Mouse (Mus musculus): Measurements from ENCODE around the gene Gyg.
"Not testable (repeated sequence)": the region's sequence is repeated elsewhere in the genome, so short reads cannot be mapped to it uniquely, and the experiment has no call there.

The Gyg gene

DNA sequence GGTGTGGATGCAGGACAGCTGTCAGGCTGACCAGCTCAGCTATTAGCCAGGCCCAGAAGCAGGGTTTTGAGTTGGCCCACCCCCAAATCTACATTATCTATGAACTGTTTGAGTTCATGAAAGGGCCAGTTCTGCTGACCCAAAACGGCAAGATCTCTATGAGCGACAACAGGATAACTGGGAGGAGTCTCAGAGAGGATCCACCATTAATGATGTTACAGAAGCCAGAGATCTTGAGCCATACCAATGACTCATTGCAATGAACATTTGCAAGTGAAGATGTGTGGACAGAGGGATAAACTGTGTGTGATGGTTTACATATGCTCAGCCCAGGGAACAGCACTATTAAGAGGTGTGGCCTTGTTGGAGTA lies 23.8 kb downstream of the Gyg start:
- DNase-seq (ENCODE audit: low read depth, low spot score) = no peak

DNA sequence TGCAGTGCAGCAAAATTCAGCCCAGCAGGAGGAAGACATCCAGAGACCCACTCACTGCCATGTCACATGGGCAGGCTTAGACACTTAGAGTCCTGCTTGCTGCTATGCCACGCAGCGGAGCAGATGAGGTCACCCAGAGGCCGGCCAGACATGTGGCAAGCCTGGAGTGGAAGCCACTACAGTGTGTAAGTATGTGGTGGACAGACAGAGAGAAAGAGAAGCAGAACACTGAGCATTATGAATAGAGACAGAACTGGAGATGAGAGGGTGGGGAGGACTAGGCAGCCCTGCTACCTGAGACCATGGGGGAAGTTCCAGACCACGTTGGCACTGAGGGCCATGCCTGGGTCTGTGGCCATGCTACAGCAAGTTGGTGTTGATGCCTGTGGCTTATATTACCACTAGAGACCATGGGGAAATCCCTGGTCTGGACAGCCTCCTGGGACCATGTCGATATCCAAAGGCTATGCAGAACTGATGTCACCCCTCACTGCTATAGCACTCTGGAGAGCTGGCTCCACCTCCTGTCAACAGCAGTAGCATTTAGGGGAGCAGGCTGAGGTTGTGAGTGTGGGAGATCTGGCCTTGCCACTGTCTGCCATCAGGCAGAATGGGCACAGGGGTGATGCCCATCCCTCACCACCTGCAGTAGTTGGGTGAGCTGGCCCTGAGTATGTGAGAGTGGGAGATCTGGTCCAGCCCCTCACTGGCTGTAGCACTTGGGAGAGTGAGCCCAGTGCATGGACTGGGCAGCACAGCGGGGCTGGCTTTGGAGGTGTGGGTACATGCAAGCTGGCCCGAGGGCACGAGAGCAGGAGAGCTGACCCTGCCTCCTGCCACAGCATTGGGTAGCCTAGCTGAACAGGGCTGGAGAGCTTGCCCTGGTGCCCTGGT lies 24.4 kb downstream of the Gyg start:
- DNase-seq (ENCODE audit: low read depth, low spot score) = no peak

DNA sequence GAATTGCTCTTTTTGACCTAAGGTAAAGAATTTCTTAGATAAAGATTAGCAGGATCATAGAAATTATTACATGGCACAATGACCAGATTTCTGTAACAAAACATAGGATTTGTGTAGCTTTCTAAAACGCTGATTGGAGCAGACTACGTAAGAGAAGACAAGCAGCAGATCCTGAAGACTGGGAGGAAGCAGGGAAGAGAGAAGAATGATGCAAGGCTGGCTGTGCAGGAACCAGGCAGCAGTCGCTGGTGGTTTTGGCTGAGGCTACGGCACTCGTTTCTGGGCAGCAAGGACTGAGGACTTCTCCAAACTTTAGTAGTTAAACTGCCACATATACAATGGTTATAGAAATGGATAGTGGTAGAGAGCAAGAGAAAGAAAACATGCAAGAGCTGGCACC lies 25.6 kb downstream of the Gyg start:
- DNase-seq (ENCODE audit: low read depth, low spot score) = no peak

DNA sequence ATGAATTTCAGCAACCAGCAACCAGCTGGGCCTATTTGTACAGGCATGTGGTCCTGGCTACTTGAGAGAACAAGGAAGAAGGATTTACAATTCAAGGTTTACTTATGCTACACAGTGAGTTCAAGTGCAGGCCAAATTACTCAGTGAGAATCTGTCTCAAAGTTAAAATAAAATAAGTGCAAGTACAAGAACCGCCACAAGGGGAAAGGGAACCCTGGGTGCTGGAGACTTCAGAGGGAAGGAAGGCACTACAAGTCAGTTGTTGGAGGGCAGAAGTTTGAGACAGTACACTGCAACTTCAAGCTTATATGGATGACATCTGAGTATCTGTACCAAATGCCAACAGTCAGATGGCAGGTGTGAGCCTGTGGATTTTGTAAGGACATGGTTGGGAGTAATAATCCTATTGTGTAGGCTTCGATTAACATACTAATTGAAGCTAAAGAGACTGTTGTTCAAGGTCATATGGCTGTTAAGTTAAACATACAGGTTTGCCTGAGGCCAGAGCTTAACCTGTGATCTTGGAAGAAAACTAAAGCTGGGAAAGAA lies 28.0 kb downstream of the Gyg start:
- DNase-seq (ENCODE audit: low read depth, low spot score) = no peak

DNA sequence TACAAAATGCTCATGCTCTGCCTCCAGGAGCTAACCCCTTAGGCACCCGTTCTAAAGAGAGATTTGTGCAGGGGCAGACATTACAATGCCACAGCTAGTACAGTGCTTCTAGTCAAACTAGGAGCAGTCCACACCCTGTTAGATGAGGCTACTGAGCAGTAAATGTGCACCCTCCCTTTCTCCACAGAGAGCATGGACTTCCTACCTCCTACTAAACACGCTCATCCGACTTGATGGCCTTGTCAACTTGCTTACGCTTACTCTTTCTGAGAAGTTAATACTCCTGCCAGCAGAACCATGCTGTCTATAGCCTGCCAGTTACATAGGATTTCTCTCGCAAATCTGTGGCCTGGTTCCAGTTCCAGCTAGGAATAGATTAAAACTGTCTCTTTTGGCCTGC lies 29.5 kb downstream of the Gyg start:
- DNase-seq (ENCODE audit: low read depth, low spot score) = no peak

DNA sequence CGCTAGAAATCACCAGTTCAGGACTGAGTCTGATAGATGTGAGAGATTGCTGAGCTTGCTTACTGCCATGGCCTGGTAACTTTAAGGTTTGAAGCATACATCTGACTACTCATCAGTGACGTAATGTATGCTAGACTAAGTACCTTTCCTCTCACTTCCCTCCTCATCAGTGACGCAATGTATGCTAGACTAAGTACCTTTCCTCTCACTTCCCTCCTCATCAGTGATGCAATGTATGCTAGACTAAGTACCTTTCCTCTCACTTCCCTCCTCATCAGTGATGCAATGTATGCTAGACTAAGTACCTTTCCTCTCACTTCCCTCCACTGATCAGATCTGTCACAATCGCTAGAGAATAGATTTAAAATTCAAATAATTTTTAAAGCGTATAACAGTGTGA lies 33.5 kb downstream of the Gyg start:
- DNase-seq (ENCODE audit: low read depth, low spot score) = not testable (repeated sequence)

DNA sequence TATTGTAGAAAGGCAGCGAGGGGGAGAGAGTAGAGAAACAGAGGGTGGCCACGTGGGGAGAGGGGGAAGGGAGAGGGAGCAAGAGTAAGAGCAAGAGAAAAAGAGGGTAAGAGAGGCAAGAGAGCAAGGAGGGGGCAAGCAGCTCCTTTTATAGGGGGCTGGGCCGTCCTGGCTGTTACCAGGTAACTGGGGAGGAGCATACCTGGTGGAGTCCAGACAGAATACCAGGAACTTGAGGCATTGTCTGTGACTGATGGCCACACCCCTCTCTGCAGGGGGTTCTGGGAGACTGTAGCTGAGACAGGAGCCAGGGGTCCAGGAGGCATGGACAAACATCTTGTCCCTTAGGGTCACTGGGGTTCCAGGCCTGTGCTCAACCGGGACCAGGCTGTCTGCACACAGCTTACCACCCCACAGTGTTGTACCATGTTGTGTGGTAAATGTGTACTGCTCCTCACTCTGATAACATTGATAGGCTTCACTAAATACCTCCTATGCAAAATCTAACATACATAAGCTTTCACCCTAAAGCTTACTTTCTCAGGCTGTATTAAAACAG lies 35.4 kb downstream of the Gyg start:
- DNase-seq (ENCODE audit: low read depth, low spot score) = no peak

DNA sequence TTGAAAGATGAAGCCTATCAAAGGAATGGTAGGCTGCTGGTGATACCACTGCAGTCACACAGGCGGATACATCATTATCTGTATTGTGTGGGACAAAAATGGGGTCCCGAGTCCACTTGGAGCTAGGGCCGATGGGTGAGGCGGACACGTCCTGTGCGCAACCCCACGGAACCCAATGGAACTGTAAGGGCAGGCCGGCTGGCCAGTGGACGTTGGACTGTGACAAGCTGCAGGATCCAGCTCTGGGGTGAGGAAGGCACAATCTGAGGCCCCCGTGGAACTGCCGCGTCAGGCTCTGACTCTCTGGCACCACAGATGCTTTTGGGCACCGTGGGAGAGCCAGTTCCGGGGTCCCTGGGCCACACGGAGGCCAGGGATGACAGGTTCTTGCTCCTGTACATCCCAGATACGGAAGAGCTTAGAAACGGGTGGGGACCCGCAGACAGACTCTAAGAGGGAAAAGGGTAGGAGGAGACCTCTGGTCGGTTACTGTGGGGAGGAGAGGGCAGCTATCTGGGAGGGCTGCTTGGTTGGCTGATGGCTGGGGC lies 36.0 kb downstream of the Gyg start:
- no peak for DNase-seq (ENCODE audit: low read depth, low spot score)

DNA sequence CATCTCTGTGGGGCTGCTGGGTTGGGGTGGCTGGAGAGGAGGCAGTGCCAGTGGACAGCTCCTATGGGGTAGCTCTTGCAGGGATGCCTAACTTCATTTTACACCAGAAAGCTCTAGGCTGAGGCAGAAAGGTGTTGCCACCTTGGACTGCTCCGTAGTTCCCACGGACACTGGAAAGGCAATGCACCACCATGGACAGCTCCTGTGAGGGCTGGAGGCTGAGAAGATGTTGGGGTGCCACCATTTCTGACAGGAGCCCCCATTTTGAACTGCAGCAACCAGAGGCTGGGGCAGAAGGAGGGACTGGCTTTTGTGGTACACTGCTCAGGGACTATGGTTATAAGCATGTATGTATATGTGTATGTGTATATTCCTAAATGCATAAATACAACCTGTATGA lies 43.2 kb downstream of the Gyg start:
- no peak for DNase-seq (ENCODE audit: low read depth, low spot score)

DNA sequence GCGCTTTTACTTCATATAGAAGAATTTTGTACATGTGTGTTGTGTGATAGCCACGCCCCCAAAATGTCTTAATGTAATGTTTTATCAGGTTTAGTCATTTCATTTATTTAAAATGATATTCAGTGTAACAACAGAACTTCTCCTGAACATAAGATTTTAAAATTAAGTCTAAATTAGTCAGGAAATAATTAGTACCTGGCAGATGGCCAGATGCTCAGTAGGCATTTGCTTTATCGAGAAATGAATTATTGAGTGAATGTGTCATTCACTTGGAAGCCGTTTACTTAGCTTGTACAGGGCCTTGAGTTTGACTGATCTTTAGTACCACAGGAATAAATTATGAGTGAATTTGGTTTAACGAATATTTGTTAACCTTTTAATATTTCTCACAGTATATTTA lies 46.2 kb downstream of the Gyg start:
- DNase-seq (ENCODE audit: low read depth, low spot score) = no peak

DNA sequence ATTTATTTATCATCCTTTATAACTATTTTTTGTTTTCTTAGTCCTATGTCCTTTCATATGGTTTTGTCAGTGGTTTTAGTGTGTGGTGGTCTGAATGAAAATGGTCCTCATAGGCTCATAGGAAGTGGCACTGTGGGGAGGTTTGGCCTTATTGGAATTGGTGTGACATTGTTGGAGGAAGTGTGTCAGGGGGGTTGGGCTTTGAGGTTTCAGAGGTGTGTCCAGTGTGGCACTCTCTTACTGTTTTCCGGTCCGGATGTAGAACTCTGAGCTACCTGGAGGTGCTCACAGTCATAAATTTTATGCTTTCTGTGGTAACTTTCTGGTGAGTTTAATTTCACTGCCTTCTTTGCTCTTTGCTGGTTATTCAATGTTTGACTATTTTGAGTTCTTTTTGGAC lies 50.3 kb downstream of the Gyg start:
- no peak for DNase-seq (ENCODE audit: low read depth, low spot score)

DNA sequence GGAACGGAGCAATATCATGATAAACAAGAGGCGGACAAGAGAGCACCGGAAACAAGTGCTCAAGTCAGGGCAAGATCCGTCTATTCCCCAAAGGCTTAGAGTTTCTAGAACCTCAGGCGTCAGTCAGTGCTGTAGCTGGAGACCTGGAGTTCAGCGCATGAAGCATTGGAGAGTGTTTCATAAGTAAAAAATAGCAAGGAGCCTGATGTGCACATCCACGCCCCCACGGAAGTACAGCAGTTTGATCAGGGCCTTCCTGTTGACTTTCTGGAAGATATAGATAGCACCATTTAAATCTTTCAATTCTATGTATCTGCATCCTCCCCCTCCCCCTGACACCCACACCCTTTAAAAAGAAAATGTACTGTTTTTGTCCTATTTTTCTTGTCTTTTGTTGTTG lies 50.8 kb downstream of the Gyg start:
- no peak for DNase-seq (ENCODE audit: low read depth, low spot score)

DNA sequence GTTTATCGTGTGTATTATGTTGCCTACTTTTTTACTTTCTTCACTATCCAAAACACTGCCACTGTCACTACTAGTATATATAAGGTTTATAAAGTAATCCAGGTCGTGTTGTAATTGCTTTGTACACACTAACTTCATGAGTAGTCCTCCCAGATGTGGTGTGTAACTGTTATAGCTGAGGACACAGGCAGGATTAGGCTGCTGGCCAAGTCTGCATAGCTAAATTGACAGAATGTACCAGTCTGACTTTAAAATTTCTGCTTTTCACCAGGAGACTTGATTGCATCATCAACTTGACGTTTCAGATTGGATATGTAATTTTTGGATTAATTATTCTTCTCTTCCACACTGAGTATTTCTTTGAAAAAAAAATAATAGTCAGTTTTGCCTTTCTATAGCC lies 51.3 kb downstream of the Gyg start:
- no peak for DNase-seq (ENCODE audit: low read depth, low spot score)

DNA sequence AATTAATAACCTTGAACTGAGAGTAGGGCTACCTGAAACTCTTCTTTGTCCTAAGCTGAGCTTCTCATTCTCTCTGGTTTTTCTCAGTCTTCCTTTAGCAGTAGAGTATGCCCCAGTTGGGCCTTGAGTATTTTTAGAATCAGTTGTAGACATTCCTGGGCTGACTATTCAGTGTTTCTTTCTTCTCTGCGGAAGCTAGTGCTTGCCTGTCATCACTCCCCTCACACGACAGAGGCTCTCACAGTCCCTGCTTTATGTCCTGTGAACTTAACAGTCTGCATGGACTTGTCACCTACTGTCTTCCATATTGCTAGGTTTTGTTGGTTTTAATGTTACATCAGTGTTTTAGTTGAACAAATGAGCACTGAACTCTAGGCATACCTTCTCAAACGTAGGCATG lies 73.0 kb downstream of the Gyg start:
- no peak for DNase-seq (ENCODE audit: low read depth, low spot score)

DNA sequence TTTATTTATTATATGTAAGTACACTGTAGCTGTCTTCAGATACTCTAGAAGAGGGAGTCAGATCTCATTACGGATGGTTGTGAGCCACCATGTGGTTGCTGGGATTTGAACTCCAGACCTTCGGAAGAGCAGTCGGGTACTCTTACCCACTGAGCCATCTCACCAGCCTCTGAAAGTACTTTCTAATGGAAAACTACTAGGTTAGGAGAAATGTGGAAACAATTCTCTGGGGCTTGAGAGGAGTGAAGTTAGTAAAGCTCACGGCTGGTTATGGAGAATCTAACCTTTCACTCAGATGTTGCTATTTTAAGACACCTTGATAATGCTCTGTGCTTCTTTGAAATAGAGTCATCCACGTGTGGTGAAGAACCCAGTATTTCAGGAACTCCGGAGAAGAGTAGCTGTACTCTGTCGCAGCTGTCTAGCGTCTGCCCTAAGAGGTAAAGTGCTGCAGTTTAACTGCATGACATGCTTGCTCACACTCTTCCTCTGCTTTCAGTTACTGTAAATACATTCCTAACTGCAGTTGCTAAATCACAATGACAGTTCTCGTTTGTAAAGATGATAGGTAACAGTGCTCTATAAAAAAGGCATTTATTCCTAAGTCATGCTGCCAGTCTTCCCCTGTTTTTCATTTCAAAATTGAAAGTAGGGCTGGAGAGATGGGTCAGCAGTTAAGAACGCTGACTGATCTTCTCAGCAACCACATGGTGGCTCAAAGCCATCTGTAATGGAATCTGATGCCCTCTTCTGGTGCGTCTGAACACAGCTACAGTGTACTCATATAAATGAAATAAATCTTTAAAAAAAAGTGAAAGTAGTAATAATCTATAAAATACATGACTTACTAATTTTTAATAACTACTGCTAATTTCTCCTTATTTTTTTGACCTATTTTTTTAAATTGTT lies 78.7 kb downstream of the Gyg start:
- DNase-seq (ENCODE audit: low read depth, low spot score) = no peak

Data from retina, postnatal 7 days (tissue).